Mouse (Mus musculus) ovary, postnatal 10 days (tissue): ENCODE data around the gene Krt78.

Experiments used
- DNase-seq: peaks from one replicate; pipeline ENCODE4 v3.0.0; 2022; ENCODE audit warnings: low spot score

Gene Krt78

DNA sequence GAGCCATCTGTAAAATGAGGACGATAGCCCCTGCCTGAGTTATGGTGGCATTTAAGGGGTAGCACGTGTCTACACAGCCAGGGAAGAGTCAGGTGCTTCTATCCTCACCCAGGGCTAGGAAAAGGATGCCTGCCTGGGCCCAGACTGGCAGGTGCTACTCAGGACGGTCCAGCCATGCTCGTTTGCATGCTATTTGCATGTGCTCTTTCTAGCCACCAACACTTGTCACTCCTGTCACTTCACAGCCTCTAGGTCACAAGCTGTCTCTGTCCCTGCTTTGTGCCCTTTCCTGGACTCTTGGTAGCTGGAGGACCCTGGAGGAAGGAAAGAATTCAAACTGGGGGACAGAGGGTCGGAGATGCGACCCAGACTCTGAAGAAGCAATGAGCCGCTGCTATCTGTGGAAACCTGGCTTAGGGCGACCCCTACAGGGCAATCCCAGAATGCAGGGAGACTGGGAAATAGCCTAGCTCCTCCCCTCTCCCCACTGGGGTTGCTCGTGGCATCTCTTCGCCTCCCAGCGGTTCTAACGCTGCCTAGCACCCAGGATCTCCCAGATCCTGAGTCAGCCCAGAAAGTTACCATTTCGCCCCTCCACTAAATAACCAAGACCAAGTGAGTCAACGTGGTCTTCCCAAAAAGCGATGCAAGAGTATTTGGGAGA, 19.5 kb upstream of the Krt78 start:
- peak; percentile 98 for DNase-seq

DNA sequence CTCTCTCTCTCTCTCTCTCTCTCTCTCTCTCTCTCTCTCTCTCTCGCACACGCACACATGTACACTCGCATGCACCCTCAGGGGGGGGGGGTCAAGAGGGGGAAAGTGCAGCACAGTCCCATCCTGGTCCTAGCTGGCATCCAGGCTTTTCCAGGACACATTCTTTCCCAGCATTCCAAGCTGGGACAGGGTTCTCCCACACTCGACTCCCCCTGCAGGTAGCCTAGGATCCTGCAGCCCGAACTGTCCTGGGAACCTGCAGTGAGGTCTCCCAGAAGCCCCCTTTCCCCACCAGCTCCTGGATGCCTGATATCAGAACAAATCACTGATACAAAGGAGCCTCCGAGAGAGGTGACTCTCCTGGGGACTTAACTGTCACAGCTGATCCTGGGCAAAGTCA, 16.4 kb upstream of the Krt78 start:
- DNase-seq = no peak

- no peak for DNase-seq
These were observed 12.7 kb upstream of the Krt78 start for GRCm38 (mm10) chr15:101966808-101967207.

GRCm38 (mm10) chr15:101958891-101959290, 4.8 kb upstream of the Krt78 start:
- DNase-seq = no peak

DNA sequence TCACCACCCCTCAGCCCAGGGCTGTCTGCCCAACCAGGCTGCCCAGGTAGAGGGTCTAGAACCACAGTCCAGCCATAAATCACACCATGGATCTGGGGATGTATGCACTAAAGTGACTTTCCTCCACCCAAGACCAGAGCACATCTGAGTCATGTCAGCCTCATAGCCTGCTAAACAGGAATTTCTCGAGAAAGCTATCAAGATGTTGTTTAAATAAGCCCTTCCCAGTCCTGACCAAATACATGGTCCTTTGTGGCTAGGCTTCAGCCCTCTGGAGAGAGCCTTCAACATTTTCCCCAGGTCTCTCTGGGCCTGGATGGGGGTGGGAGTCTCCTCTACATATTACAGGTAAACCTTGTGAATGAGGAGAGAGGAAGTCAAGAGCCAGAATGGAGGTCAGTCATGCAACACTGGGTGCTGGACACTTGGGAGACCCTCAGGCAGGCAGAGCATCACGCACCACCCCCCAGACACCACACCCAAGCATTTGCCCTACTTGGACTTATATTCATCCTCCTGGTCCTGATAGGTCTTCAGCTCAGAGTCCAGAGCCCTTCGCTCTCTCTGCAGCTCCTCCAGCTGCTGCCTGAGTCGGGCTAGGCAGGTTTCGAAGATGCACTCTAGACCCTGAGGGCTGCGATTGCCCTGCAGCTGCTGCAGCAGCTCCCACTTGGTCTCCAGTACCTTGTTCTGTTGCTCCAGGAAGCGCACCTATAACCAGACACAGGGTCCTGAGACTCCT, 1.2 kb downstream of the Krt78 start:
- DNase-seq = no peak

DNA sequence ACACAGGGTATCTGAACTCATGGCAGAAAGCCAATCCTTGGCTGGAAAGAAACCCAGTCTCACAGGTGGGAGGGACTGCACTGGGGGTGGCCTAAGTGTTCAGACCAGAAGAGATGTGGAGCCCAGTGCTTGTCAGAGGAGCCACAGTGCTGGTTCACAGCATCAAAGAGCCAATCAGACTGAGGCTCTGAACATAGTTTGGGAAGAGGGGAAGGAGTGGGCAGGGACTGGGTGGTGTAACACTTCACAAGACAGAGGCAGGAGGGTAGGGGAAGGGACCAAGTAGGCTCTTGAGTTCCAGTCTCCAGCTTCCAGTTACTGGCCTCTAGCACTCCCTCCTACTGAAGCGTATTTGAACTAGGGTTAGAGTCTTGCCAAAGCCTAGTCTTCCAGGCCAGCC, 8.7 kb downstream of the Krt78 start:
- no peak for DNase-seq

DNA sequence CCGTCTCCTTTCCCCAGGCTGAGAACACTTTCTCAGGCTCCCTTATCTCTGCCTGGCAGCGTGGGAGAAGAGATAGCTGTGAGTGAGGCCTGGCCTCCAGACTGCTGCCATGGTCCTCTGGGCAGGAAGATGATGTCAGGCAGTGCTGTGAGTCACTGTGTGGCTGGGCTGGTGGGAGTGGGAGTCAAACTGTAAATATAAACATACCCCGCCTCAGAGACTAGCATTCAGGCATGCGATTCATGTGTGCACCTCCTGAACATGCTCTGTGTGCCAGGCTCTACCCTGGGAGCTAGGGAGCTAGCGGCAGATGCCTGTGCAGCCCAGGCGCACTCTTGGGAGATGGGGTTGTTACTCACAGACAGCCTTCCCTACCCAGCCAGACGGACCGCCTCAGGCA, 12.1 kb downstream of the Krt78 start:
- DNase-seq = no peak

DNA sequence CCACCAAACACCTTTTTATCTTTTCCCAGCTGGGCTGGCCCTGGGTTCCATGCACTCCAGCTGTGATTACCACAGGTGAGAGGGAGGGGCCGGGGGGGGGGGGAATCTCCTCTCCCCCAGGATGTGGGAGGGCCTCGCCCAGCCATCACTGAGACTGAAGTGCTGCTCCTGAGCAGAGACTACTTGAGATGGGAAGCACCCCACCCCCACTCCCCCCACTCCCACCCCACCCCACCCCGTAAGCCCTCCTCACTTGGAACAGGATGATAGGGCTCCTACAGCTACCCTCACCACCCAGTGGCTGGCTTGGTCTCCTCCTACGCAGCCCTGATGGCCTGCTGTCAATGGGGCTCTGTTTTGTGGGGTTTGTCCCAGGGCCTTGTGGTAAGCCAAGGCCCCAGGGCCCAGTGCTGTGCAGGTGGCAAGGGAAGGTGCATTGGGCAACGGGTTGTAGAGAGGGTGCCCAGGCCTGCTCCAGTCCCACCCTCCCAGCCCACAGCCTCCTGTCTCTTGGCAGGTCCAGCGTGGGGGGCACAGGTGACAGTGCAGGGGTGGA, 13.7 kb downstream of the Krt78 start, which contains the start of gene Krt79:
Krt79 (minus strand) TSS at position 51 of the 556 bp plus-strand sequence.
- no peak for DNase-seq

DNA sequence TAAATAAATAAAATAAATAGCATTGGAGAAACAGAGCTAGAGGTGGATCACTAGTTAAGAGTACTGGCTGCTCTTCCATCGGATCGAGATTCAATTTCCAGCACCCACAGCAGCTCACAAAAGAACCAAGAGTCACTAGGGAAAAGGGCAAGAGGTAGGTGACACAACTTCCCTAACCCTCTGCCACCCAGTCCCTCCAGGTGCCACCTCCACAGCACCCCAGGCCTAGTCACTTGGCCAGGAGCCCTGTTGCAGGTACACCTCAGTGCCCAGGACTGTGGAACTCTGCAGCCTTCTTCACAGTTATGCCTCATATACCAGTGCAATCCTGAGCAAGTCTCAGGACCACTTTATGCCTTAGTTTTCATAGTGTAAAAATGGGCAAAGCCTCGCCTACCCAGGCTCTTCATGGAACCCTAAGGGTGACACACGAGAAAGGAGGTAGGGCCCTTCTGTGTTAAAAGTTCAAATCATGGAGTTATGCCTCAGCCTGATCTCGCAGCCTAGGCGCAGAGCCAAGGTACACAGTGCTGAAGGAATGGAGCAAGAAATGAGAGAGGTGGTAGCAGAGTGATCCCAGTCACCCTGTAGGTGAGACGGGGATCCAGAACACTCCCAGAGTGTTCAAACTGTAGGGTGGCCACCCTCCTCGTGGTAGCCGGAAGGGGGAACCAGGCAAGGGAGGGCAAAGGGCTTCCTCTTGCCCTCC, 15.3 kb downstream of the Krt78 start:
- DNase-seq = no peak

DNA sequence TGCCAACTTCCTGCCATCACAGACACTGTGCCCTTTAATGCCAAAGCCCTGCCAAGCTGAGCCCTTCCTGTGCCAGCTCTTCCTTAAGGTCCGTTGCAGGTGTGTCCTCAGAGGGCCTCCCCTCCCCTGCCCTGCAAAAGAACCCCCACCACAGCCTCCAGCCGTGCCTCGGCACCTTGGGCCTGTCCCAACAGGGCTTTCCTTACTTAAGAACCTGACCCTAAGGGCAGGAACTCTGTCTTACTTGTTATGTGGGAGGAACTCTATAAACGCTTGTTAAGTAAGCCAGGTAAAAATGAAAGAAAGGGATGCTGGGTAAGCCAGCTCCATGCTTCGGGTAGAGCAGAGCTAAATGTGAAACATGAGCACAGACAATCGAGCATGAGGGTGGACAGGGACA, 21.1 kb downstream of the Krt78 start:
- DNase-seq = no peak

GRCm38 (mm10) chr15:101929666-101930065, 24.4 kb downstream of the Krt78 start:
- peak; percentile 29 for DNase-seq

GRCm38 (mm10) chr15:101929087-101929486, 25.0 kb downstream of the Krt78 start:
- no peak for DNase-seq

DNA sequence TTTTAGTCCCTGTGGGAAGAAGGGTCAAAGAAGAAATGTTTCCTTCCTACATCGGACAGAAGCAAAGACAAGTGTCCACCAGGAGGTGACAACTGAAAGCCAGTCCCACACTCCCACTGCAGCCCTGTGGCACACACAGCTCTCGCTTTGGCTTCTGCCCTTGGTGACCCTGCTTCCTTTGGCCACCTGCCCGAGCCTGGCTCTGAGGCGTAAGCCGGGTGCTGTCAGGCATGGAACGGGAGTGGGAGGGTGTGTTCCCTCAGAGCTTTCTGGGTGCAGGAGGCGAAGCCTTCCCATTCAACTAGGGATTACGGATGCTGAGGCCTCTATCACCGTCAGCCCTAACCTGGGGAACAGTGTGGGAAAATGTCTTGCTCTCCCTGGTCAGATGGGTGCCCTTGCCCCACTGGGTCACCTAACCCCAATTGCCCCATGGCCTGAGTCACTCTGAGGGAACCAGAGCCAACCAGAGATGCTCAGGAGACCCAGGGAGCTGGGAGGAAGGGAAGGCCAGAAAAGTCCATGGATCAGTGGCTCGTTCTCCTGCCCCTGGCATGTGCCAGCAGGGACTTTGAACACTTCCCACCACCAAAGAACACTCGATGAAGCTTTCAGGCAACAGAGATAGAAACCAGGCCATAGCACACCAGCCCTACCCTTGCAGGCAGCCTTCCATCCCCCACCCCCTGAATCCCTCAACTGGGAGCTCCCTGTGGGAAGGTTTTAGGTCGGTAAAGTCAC, 26.6 kb downstream of the Krt78 start:
- peak; percentile 29 for DNase-seq

DNA sequence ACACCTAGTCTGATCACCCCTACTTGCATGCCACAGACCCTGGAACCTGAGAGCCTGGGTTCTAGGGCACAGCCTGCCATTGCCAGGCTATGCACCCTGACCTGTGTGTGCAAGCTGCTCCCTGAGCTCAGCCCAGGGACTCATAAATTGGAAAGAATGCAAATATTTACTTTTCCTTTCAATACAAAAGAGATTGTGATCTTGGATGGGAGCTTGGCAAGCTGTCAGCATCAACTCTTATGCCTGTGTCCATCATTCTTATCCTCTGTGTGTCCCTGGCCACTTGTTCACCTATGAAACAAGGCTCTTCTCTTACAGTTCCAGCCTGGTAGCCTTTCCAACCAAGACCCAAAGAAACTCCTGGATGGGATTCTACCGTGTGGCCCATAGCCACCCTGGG, 29.0 kb downstream of the Krt78 start:
- no peak for DNase-seq

GRCm38 (mm10) chr15:101924635-101925034, 29.5 kb downstream of the Krt78 start, which contains the start of gene Krt4:
Gene Krt4, minus strand, starts transcription at chr15:101924735.
- DNase-seq = no peak

- DNase-seq = no peak
These were observed 31.8 kb downstream of the Krt78 start for GRCm38 (mm10) chr15:101922296-101922695.

GRCm38 (mm10) chr15:101916072-101916471, 38.0 kb downstream of the Krt78 start:
- DNase-seq = no peak

DNA sequence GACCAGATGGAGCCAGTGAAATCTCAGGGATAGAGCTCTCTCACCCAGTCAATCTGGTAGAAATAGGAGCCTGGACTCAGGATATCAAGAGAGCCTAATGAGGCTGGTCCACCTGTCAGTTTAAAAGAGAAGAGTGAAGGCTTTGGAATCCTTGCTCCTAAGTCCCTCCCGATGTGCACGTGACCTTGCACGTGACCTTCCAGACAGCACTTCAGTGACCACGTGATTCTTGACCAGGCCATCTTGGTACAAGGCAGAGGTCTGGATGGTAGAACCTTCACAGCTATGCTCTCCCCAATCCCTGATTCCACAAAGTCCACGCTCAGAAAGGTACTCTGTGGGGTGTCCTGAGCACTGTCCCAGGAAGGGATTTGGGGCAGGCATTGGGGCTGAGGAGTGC, 49.2 kb downstream of the Krt78 start:
- DNase-seq = no peak

GRCm38 (mm10) chr15:101902171-101903149, 51.6 kb downstream of the Krt78 start:
- no peak for DNase-seq
